Mouse (Mus musculus): ENCODE data around the gene Ccdc120. TPM values are rescaled to one million over a fixed set of nuclear protein-coding genes. Genes with fewer than 3 reads are reported as not detected.

Ccdc120 gene
- polyA plus RNA-seq, 1 experiment from 2014 or later: 43.2 TPM

Other genes starting within 250 kb of the Ccdc120 start
- gene Foxp3, start 177.3 kb downstream of the Ccdc120 start, polyA plus RNA-seq (2015; fragmentation: Nextera tagmentation; extraction: Ambion mirVana): 0.14 TPM in 1 of 2 replicates, not detected in the other
- gene Ppp1r3f, start 176.6 kb downstream of the Ccdc120 start, polyA plus RNA-seq (2015; fragmentation: Nextera tagmentation; extraction: Ambion mirVana): 4.6 and 5.4 TPM in 2 replicates
- gene Ccdc22, start 145.4 kb downstream of the Ccdc120 start, polyA plus RNA-seq (2015; fragmentation: Nextera tagmentation; extraction: Ambion mirVana): 28.0 and 29.6 TPM in 2 replicates
- 0.11 and 0.13 TPM in 2 replicates for gene Cacna1f, start 143.8 kb downstream of the Ccdc120 start, polyA plus RNA-seq (2015; fragmentation: Nextera tagmentation; extraction: Ambion mirVana)
- gene Syp, start 112.4 kb downstream of the Ccdc120 start, polyA plus RNA-seq (2015; fragmentation: Nextera tagmentation; extraction: Ambion mirVana): 108 and 118 TPM in 2 replicates
- 1.9 and 2.1 TPM in 2 replicates for gene Prickle3, start 93.6 kb downstream of the Ccdc120 start, polyA plus RNA-seq (2015; fragmentation: Nextera tagmentation; extraction: Ambion mirVana)
- gene Plp2, start 79.5 kb downstream of the Ccdc120 start, polyA plus RNA-seq (2015; fragmentation: Nextera tagmentation; extraction: Ambion mirVana): 27.2 and 33.4 TPM in 2 replicates
- 0.18 TPM in 1 of 2 replicates, not detected in the other for gene Magix, start 69.7 kb downstream of the Ccdc120 start, polyA plus RNA-seq (2015; fragmentation: Nextera tagmentation; extraction: Ambion mirVana)
- gene Gpkow, start 53.8 kb downstream of the Ccdc120 start, polyA plus RNA-seq (2015; fragmentation: Nextera tagmentation; extraction: Ambion mirVana): 43.2 and 50.4 TPM in 2 replicates
- 35.0 and 36.5 TPM in 2 replicates for gene Wdr45, start 36.6 kb downstream of the Ccdc120 start, polyA plus RNA-seq (2015; fragmentation: Nextera tagmentation; extraction: Ambion mirVana)
- gene Gm45208, start 28.7 kb downstream of the Ccdc120 start, polyA plus RNA-seq (2015; fragmentation: Nextera tagmentation; extraction: Ambion mirVana): not detected in 2 replicates
- gene Praf2, start 22.5 kb downstream of the Ccdc120 start, polyA plus RNA-seq (2015; fragmentation: Nextera tagmentation; extraction: Ambion mirVana): 115 and 134 TPM in 2 replicates
- 25.8 and 28.6 TPM in 2 replicates for gene Tfe3, start 11.7 kb upstream of the Ccdc120 start, polyA plus RNA-seq (2015; fragmentation: Nextera tagmentation; extraction: Ambion mirVana)
- 74.9 and 77.1 TPM in 2 replicates for gene Gripap1, start 38.9 kb upstream of the Ccdc120 start, polyA plus RNA-seq (2015; fragmentation: Nextera tagmentation; extraction: Ambion mirVana)
- 4.9 and 6.2 TPM in 2 replicates for gene Kcnd1, start 71.4 kb upstream of the Ccdc120 start, polyA plus RNA-seq (2015; fragmentation: Nextera tagmentation; extraction: Ambion mirVana)
- gene Otud5, start 90.5 kb upstream of the Ccdc120 start, polyA plus RNA-seq (2015; fragmentation: Nextera tagmentation; extraction: Ambion mirVana): 51.8 and 52.2 TPM in 2 replicates
- 16.7 and 18.6 TPM in 2 replicates for gene Pim2, start 127.4 kb upstream of the Ccdc120 start, polyA plus RNA-seq (2015; fragmentation: Nextera tagmentation; extraction: Ambion mirVana)
- 42.3 and 45.2 TPM in 2 replicates for gene Slc35a2, start 133.1 kb upstream of the Ccdc120 start, polyA plus RNA-seq (2015; fragmentation: Nextera tagmentation; extraction: Ambion mirVana)
- 210 and 216 TPM in 2 replicates for gene Pqbp1, start 148.4 kb upstream of the Ccdc120 start, polyA plus RNA-seq (2015; fragmentation: Nextera tagmentation; extraction: Ambion mirVana)
- gene Timm17b, start 148.5 kb upstream of the Ccdc120 start, polyA plus RNA-seq (2015; fragmentation: Nextera tagmentation; extraction: Ambion mirVana): 150 and 160 TPM in 2 replicates
- gene Gm10491, start 156.9 kb upstream of the Ccdc120 start, polyA plus RNA-seq (2015; fragmentation: Nextera tagmentation; extraction: Ambion mirVana): not detected in 2 replicates
- gene Gm10490, start 158.6 kb upstream of the Ccdc120 start, polyA plus RNA-seq (2015; fragmentation: Nextera tagmentation; extraction: Ambion mirVana): not detected in 2 replicates
- gene Pcsk1n, start 168.9 kb upstream of the Ccdc120 start, polyA plus RNA-seq (2015; fragmentation: Nextera tagmentation; extraction: Ambion mirVana): 192 and 252 TPM in 2 replicates
- gene Eras, start 177.7 kb upstream of the Ccdc120 start, polyA plus RNA-seq (2015; fragmentation: Nextera tagmentation; extraction: Ambion mirVana): 0.24 TPM in 1 of 2 replicates, not detected in the other
- 52.2 and 53.4 TPM in 2 replicates for gene Hdac6, start 197.0 kb upstream of the Ccdc120 start, polyA plus RNA-seq (2015; fragmentation: Nextera tagmentation; extraction: Ambion mirVana)
- 0.56 and 0.73 TPM in 2 replicates for gene Gata1, start 227.2 kb upstream of the Ccdc120 start, polyA plus RNA-seq (2015; fragmentation: Nextera tagmentation; extraction: Ambion mirVana)

Data from neural tube, embryonic 13.5 days (tissue).